Mouse (Mus musculus): Measurements from ENCODE around the gene Lrsam1. TPM values are rescaled to one million over a fixed set of nuclear protein-coding genes. Genes with fewer than 3 reads are reported as not detected.

The Lrsam1 gene
- total and polyA plus RNA-seq, 2 experiments from 2014 or later: 22.1 to 37.9 TPM

GRCm38 (mm10) chr2:32963544-32963943 is 2.1 kb upstream of the Lrsam1 start:
- Histone ChIP-seq H3K4me1 (ENCODE audit: insufficient read depth, low read length) (peaks cover 21% of the 10 kb centered on the region), H3K9me3 (ENCODE audit: low read length) (no peaks in the 10 kb centered on the region), H3K27me3 (ENCODE audit: insufficient read depth, low read length) (no peaks in the 10 kb centered on the region), H3K27ac (no peak overlapping the region), H3K4me2 (ENCODE audit: low read depth, low read length) (peak overlapping the region; percentile 70; the same call in 1 of the 2 replicates), H3K4me3 (ENCODE audit: low read length) (no peak overlapping the region), H3K9ac (replicated peaks; ENCODE audit: low read length) (no peak overlapping the region), H3K36me3 (ENCODE audit: insufficient read depth, low read length) (peaks cover 14% of the 10 kb centered on the region)
- DNase-seq (ENCODE audit: low spot score) (no peak), ATAC-seq (no peak)
- TF ChIP-seq CTCF (IDR thresholded peaks at IDR 0.05; ENCODE audit: low read depth): no peak
- 73% methylated on average over 4 of the region's 4 CpGs for WGBS

GRCm38 (mm10) chr2:32962875-32963220 is 1.4 kb upstream of the Lrsam1 start:
- no peak for ATAC-seq
- Histone ChIP-seq H3K36me3 (ENCODE audit: insufficient read depth, low read length) (peaks cover 16% of the 10 kb centered on the region), H3K4me3 (ENCODE audit: low read length) (peak overlapping the region; percentile 61), H3K4me1 (ENCODE audit: insufficient read depth, low read length) (peaks cover 19% of the 10 kb centered on the region), H3K27me3 (ENCODE audit: insufficient read depth, low read length) (no peaks in the 10 kb centered on the region), H3K9me3 (ENCODE audit: low read length) (no peaks in the 10 kb centered on the region), H3K4me2 (ENCODE audit: low read depth, low read length) (peak overlapping the region; percentile 70), H3K9ac (replicated peaks; ENCODE audit: low read length) (peak overlapping the region; percentile 81), H3K27ac (no peak overlapping the region; the same call in 1 of the 2 replicates)
- no peak for DNase-seq (ENCODE audit: low spot score)
- 13% methylated on average over 9 of the region's 9 CpGs for WGBS
- no peak for TF ChIP-seq CTCF (IDR thresholded peaks at IDR 0.05; ENCODE audit: low read depth)

GRCm38 (mm10) chr2:32962062-32962874 is 854 bp upstream of the Lrsam1 start:
- Histone ChIP-seq H3K4me3 (ENCODE audit: low read length) (peak overlapping the region; percentile 61), H3K27me3 (ENCODE audit: insufficient read depth, low read length) (no peaks in the 10 kb centered on the region), H3K27ac (peak overlapping the region; percentile 88), H3K36me3 (ENCODE audit: insufficient read depth, low read length) (peaks cover 20% of the 10 kb centered on the region), H3K9ac (replicated peaks; ENCODE audit: low read length) (peak overlapping the region; percentile 81), H3K4me2 (ENCODE audit: low read depth, low read length) (peak overlapping the region; percentile 70), H3K4me1 (ENCODE audit: insufficient read depth, low read length) (peaks cover 14% of the 10 kb centered on the region), H3K9me3 (ENCODE audit: low read length) (no peaks in the 10 kb centered on the region)
- WGBS: 1% methylated on average over 33 of the region's 33 CpGs
- ATAC-seq (no peak; the same call in 1 of the 2 replicates), DNase-seq (ENCODE audit: low spot score) (peak; percentile 27)
- TF ChIP-seq CTCF (IDR thresholded peaks at IDR 0.05; ENCODE audit: low read depth): no peak

- peaks cover 36% of the 10 kb centered on the region for H3K36me3 ChIP-seq (ENCODE audit: insufficient read depth, low read length)
- no peaks in the 10 kb centered on the region for H3K27me3 ChIP-seq (ENCODE audit: insufficient read depth, low read length)
- DNase-seq (ENCODE audit: low spot score) (no peak), ATAC-seq (no peak)
- H3K4me1 ChIP-seq (ENCODE audit: insufficient read depth, low read length): peaks cover 14% of the 10 kb centered on the region
- no peak for TF ChIP-seq CTCF (IDR thresholded peaks at IDR 0.05; ENCODE audit: low read depth)
- no peak overlapping the region for H3K27ac ChIP-seq
- H3K9ac ChIP-seq (replicated peaks; ENCODE audit: low read length): peak overlapping the region; percentile 81; the same call in 1 of the 2 replicates
- peak overlapping the region; percentile 70 for H3K4me2 ChIP-seq (ENCODE audit: low read depth, low read length)
- H3K9me3 ChIP-seq (ENCODE audit: low read length): no peaks in the 10 kb centered on the region
- no peak overlapping the region for H3K4me3 ChIP-seq (ENCODE audit: low read length)
- 93% methylated on average over 4 of the region's 4 CpGs for WGBS
Observed at GRCm38 (mm10) chr2:32960273-32960672, 1.1 kb downstream of the Lrsam1 start.

- DNase-seq (ENCODE audit: low spot score): peak; percentile 54
- TF ChIP-seq CTCF (IDR thresholded peaks at IDR 0.05; ENCODE audit: low read depth): peak; percentile 50; the same call in 1 of the 2 replicates
Observed at GRCm38 (mm10) chr2:32957344-32957743, 4.1 kb downstream of the Lrsam1 start.

GRCm38 (mm10) chr2:32954581-32954980 is 6.8 kb downstream of the Lrsam1 start:
- no peak overlapping the region for H3K4me3 ChIP-seq (ENCODE audit: low read length)
- ATAC-seq (no peak), DNase-seq (ENCODE audit: low spot score) (no peak)
- no peak overlapping the region for H3K9ac ChIP-seq (replicated peaks; ENCODE audit: low read length)
- no peak overlapping the region for H3K4me2 ChIP-seq (ENCODE audit: low read depth, low read length)
- 97% methylated on average over 2 of the region's 2 CpGs for WGBS
- H3K27me3 ChIP-seq (ENCODE audit: insufficient read depth, low read length): no peaks in the 10 kb centered on the region
- H3K27ac ChIP-seq: no peak overlapping the region
- H3K9me3 ChIP-seq (ENCODE audit: low read length): no peaks in the 10 kb centered on the region
- H3K4me1 ChIP-seq (ENCODE audit: insufficient read depth, low read length): no peaks in the 10 kb centered on the region
- peaks cover 46% of the 10 kb centered on the region for H3K36me3 ChIP-seq (ENCODE audit: insufficient read depth, low read length)
- peak; percentile 30 for TF ChIP-seq CTCF (IDR thresholded peaks at IDR 0.05; ENCODE audit: low read depth)

More at GRCm38 (mm10) chr2:32957344-32957743, 4.1 kb downstream of the Lrsam1 start:
- Histone ChIP-seq H3K27me3 (ENCODE audit: insufficient read depth, low read length) (no peaks in the 10 kb centered on the region), H3K36me3 (ENCODE audit: insufficient read depth, low read length) (peaks cover 40% of the 10 kb centered on the region), H3K9me3 (ENCODE audit: low read length) (no peaks in the 10 kb centered on the region), H3K4me1 (ENCODE audit: insufficient read depth, low read length) (peaks cover 14% of the 10 kb centered on the region), H3K4me2 (ENCODE audit: low read depth, low read length) (no peak overlapping the region), H3K27ac (no peak overlapping the region), H3K4me3 (ENCODE audit: low read length) (no peak overlapping the region), H3K9ac (replicated peaks; ENCODE audit: low read length) (no peak overlapping the region)
- 61% methylated on average over 8 of the region's 8 CpGs for whole genome bisulfite sequencing
- ATAC-seq: no peak

DNA sequence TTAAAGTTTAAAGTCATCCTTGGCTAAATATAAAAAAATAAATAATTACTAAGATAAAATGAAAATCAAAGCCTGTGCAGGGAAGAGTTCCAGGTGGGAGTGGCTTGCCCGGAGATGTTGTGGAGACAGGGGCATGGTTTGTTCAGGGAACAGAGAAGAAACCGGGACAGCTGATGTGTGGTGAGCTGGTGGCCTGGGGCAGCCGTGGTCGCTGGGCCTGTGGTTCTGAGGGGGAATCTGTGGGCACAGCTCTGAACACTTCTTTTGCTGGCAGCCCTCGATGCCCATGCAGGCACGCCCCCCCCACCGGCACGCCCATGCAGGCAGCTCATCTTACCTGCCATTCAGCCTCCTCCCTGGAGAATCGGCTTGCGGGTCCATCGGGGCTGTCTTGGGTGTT is 14.0 kb downstream of the Lrsam1 start:
- no peak for DNase-seq (ENCODE audit: low spot score)
- Histone ChIP-seq H3K27me3 (ENCODE audit: insufficient read depth, low read length) (no peaks in the 10 kb centered on the region), H3K27ac (no peak overlapping the region), H3K9me3 (ENCODE audit: low read length) (no peaks in the 10 kb centered on the region), H3K4me3 (ENCODE audit: low read length) (no peak overlapping the region), H3K9ac (replicated peaks; ENCODE audit: low read length) (no peak overlapping the region), H3K4me2 (ENCODE audit: low read depth, low read length) (no peak overlapping the region), H3K36me3 (ENCODE audit: insufficient read depth, low read length) (peaks cover 44% of the 10 kb centered on the region), H3K4me1 (ENCODE audit: insufficient read depth, low read length) (no peaks in the 10 kb centered on the region)
- no peak for ATAC-seq
- TF ChIP-seq CTCF (IDR thresholded peaks at IDR 0.05; ENCODE audit: low read depth): no peak
- WGBS: 95% methylated on average over 11 of the region's 11 CpGs
